Mouse (Mus musculus) stomach, embryonic 16.5 days (tissue): ENCODE measurements around the gene Arap2. TPM values are rescaled to one million over a fixed set of nuclear protein-coding genes. Genes with fewer than 3 reads are reported as not detected.
A peak's percentile ranks its signal among the peaks of the same experiment; 100 is the strongest.

Experiments
- ATAC-seq: fragments of 200-750 bp; cut with Nextera tagmentation; 2 replicates; pipeline ENCODE4 v1.8.0; 2017; ENCODE audit warnings: moderate number of reproducible peaks, moderate TSS enrichment; ENCODE audit not compliant: insufficient read depth, low FRiP score
- H3K27ac ChIP-seq: fragments of 300-500 bp; sonication (generic); 2 replicates; pipeline ENCODE4 v1.5.1; 2014; ENCODE audit warnings: low read length
- H3K27me3 ChIP-seq: fragments of 300-500 bp; sonication (generic); 2 replicates; pipeline ENCODE4 v1.6.1; 2014; ENCODE audit warnings: low read length, control low read depth, mixed read lengths; ENCODE audit not compliant: control insufficient read depth, insufficient read depth
- H3K36me3 ChIP-seq: fragments of 300-500 bp; sonication (generic); 2 replicates; pipeline ENCODE4 v1.6.1; 2014; ENCODE audit warnings: low read length; ENCODE audit not compliant: control insufficient read depth, insufficient read depth
- H3K4me1 ChIP-seq: fragments of 300-500 bp; sonication (generic); 2 replicates; pipeline ENCODE4 v1.6.1; 2014; ENCODE audit warnings: low read length, control low read depth, mixed read lengths; ENCODE audit not compliant: control insufficient read depth, insufficient read depth
- H3K4me2 ChIP-seq: fragments of 300-500 bp; sonication (generic); 2 replicates; pipeline ENCODE4 v1.6.1; 2014; ENCODE audit warnings: low read depth, low read length, mixed read lengths
- H3K4me3 ChIP-seq: fragments of 300-500 bp; sonication (generic); replicated peaks from 2 replicates; pipeline ENCODE4 v1.5.1; 2014; ENCODE audit warnings: mild to moderate bottlenecking, low read length
- H3K9ac ChIP-seq: fragments of 300-500 bp; sonication (generic); 2 replicates; pipeline ENCODE4 v1.6.1; 2014; ENCODE audit warnings: low read length
- H3K9me3 ChIP-seq: fragments of 300-500 bp; sonication (generic); replicated peaks from 2 replicates; pipeline ENCODE4 v1.6.1; 2016; ENCODE audit warnings: low read length, control low read depth; ENCODE audit not compliant: control insufficient read depth
- WGBS: fragments of 180-500 bp; shearing (Covaris S2); extraction: QIAGEN DNeasy Blood & Tissue Kit; methylation state at CpG from one replicate; pipeline ENCODE4 v1.1.7; 2014; 5-methylcytosine and 5-hydroxymethylcytosine counted together
- polyA plus RNA-seq: library from polyadenylated mRNA; unstranded; fragments of >200 nt; fragmentation: Nextera tagmentation; extraction: Ambion mirVana; gene quantifications from 2 replicates; pipeline ENCODE4 v1.2.1, GENCODE M21; 2015

Arap2 gene
- polyA plus RNA-seq, 1 experiment from 2014 or later: 7.6 TPM

DNA sequence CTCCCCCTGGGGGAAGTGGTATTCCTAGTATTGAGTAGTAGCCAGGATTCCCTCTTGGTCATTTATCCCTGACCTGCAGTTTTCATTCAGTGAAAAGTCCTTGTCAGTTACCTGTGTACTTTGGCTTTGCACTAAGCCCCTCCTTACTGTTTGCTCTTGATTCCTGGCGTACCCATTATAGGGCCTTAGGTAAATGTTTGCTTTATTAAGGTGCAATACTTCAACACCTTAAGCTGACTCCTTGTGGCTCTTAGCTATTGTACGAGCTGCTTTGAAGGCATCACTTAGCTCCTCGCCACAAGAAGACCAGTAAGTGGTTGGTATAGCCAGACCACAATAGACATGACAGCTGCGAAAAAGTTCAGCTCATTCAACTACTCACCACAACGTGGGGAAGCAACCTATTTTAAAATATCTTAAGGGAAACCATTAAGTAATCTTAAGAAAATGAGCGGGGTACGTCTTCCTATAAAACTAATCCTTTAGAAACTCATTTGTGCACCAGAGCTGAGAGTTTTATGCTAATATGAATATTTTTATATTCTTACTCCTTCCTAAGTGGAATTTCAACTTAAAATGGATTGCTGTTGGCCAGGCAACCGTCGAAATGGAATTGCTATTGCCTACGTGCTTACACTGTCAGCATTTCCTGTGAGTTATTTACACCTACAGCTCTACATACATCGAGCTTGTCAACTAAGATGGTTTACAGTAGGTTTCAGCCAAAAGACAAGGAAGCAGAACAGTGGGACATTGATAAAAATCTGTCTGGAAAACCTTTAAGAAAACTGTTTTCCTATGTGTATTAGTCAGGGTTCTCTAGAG lies 6.0 kb upstream of the Arap2 start:
- no peak overlapping the region for H3K27ac ChIP-seq
- H3K4me1 ChIP-seq: no peaks in the 10 kb centered on the region
- WGBS: 64% methylated on average over 11 of the region's 11 CpGs
- no peaks in the 10 kb centered on the region for H3K27me3 ChIP-seq
- H3K9ac ChIP-seq: no peak overlapping the region
- no peak overlapping the region for H3K4me3 ChIP-seq
- peak; percentile 91; the same call in 1 of the 2 replicates for ATAC-seq
- H3K4me2 ChIP-seq: no peak overlapping the region
- no peaks in the 10 kb centered on the region for H3K9me3 ChIP-seq
- no peaks in the 10 kb centered on the region for H3K36me3 ChIP-seq

DNA sequence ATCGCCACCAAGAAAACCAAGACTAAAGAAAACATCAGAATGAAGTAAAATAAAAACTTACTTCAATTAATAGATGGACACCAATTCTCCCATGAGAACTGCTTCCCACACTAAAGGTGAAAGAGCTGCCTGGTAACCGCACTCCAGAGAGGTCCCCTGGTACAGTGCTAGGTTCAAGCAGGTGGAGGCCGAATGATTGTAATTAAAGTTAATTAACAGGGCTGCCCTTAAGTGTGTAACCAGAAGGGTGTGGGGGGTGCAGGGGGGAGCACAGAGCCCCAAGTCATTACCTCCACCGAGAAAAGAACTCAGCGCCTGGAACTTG lies 538 bp downstream of the Arap2 start:
- Histone ChIP-seq H3K27ac (peak overlapping the region; percentile 93), H3K27me3 (no peaks in the 10 kb centered on the region), H3K4me3 (peak overlapping the region; percentile 63), H3K9me3 (no peaks in the 10 kb centered on the region), H3K36me3 (no peaks in the 10 kb centered on the region), H3K9ac (peak overlapping the region; percentile 79), H3K4me1 (peaks cover 9% of the 10 kb centered on the region; the same call in 1 of the 2 replicates), H3K4me2 (peak overlapping the region; percentile 75)
- WGBS: 12% methylated on average over 5 of the region's 5 CpGs
- ATAC-seq: no peak

DNA sequence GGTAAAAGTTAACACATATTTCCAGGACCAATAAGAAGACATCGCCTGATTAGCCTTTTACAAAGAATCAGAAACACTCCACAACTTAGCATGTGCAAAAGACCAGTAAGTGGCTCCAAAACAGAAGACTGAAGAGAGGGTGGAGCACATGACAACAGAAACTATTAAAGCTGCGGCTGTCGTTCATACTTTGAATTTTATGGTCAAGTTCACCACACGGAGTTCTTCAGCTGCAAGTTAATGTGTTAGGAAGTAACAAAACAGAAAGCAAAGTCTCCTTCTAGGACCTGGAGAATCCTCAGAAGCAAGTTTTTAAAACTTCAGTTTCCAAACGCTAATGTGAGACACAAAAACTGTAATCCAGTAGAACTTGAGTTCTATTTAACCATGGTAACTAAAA lies 1.8 kb downstream of the Arap2 start:
- no peaks in the 10 kb centered on the region for H3K36me3 ChIP-seq
- WGBS: 65% methylated on average over 5 of the region's 5 CpGs
- no peaks in the 10 kb centered on the region for H3K9me3 ChIP-seq
- no peak overlapping the region for H3K9ac ChIP-seq
- peak overlapping the region; percentile 75 for H3K4me2 ChIP-seq
- no peak for ATAC-seq
- peaks cover 9% of the 10 kb centered on the region; the same call in 1 of the 2 replicates for H3K4me1 ChIP-seq
- H3K27ac ChIP-seq: no peak overlapping the region
- H3K4me3 ChIP-seq: no peak overlapping the region
- no peaks in the 10 kb centered on the region for H3K27me3 ChIP-seq

DNA sequence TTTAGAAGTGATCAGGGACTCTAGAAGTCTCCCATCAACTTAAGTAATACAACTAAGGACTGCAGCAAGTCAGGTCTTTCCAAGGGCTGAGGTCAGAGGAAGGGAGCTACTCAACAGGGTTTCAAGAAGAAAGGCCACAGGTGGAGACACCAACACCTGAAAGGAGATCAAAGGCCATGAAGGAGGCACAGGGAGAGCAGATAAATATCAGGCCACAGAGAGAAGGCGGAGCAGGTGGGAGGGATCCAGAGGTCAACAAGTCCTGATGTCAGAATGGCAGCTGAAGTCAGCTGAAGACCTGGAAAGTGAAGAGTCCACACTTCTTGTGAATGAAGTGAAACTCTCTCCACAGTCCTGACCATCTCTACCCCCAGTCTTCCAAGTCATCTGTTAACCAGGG lies 2.9 kb downstream of the Arap2 start:
- Histone ChIP-seq H3K9ac (no peak overlapping the region), H3K36me3 (no peaks in the 10 kb centered on the region), H3K9me3 (no peaks in the 10 kb centered on the region), H3K4me1 (peaks cover 9% of the 10 kb centered on the region; the same call in 1 of the 2 replicates), H3K4me2 (0 out of 2 replicates have a peak overlapping the region, but pooled peaks have one; percentile 5), H3K4me3 (no peak overlapping the region), H3K27ac (peak overlapping the region; percentile 4; the same call in 1 of the 2 replicates), H3K27me3 (no peaks in the 10 kb centered on the region)
- no peak for ATAC-seq
- WGBS: 88% methylated on average over 1 of the region's 1 CpGs

DNA sequence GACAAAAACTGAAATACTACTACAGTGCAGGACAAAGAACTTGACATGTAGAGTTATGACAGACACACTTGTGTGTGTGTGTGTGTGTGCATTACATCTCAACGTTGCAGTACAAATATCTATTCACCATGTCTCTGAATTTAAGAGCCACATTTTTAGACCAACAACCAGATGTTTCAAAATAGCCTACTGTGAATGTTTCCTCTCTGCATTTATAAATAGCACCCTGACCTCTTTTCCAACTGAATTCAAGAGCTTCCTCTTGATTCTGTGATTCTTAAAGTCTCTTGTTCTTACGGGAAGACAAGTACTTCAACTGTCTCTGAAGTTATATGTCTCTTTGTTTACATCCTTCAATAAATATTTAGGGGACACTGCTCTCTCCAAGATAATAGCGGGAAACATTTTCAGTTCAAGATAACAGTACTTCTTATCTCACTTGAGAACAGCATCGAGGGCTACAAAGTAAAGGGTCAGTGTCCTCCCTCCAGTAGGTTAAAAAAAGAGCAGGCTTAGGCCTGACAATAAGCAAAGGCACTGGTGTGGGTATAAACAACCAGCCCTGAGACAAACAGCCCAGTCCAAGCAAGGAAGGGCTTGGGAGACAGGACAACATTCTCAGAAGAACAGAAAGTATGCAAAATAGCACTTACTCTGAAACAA lies 3.5 kb downstream of the Arap2 start:
- Histone ChIP-seq H3K4me1 (peaks cover 9% of the 10 kb centered on the region; the same call in 1 of the 2 replicates), H3K36me3 (no peaks in the 10 kb centered on the region), H3K27ac (peak overlapping the region; percentile 4), H3K27me3 (no peaks in the 10 kb centered on the region), H3K9me3 (no peaks in the 10 kb centered on the region), H3K4me2 (no peak overlapping the region), H3K4me3 (no peak overlapping the region), H3K9ac (no peak overlapping the region)
- no peak for ATAC-seq
- WGBS: 19% methylated on average over 4 of the region's 4 CpGs

DNA sequence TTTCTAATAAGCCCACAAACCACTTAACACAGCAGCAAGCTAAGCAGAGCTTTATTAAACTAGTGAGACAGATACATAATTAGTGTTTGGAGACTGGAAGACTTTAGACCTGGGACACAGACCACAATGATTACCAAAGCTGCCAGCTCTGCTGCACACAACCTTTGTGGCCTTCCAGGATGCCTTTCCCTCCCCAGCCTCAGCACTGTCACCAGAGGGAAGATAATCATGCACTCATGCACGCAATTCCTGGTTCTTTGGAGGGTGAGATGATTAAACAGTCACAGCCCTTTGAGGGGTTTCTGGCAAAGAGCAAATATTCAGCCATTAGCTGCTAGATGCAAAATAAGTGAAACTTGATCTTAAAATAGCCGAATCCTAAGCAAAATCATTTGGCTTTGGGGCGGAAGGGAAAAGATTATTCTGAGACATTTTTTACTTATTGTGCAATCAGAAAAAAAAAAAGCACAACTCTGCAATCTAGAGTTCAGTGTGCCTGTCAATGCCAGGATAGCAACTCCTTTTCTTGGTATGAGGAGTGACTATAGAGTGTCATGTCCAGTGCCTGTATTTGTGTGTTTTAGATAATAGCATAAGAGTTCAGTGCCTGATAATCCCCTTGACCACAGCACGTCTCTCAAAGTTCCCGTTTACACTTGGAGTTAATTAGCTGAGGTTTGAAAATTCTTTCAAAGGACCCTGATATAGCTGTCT lies 5.0 kb downstream of the Arap2 start:
- no peak overlapping the region for H3K4me3 ChIP-seq
- H3K9ac ChIP-seq: no peak overlapping the region
- H3K27ac ChIP-seq: no peak overlapping the region
- no peaks in the 10 kb centered on the region for H3K27me3 ChIP-seq
- H3K4me2 ChIP-seq: no peak overlapping the region
- no peak for ATAC-seq
- WGBS: 34% methylated on average over 5 of the region's 5 CpGs
- peaks cover 9% of the 10 kb centered on the region; the same call in 1 of the 2 replicates for H3K4me1 ChIP-seq
- no peaks in the 10 kb centered on the region for H3K9me3 ChIP-seq
- no peaks in the 10 kb centered on the region for H3K36me3 ChIP-seq

DNA sequence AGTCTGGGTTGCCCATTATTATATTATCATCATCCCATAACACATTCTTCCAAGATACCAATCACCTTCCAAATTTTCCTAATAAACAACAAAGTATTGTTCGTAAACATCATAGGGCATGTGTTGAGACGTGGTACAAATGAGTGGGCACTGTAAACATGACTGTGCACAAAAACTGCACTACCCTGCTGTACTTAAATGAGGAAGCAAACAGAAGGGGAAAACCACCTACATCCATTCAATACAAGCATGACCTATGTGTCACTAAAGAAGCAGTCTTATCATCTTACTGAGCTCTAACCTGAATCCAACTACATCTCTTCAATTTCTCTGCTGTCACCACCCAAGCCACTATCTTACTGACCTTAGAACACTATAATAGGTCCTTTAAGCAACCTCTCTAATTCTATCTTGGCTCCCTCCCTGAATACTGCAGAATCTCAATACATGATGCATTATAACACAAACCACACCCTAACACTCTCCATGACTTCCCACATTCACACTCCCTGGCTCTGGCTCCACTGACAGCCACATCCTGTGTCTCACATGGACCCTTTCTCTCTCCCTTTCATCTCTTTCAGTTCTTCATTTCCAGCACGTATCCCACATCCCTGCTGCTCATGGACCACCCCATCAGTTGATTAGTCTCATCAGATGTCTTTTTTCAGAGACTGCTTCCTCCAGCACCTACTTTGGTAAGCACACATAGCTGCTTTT lies 10.0 kb downstream of the Arap2 start:
- Histone ChIP-seq H3K9me3 (no peaks in the 10 kb centered on the region), H3K27ac (no peak overlapping the region), H3K4me2 (no peak overlapping the region), H3K9ac (no peak overlapping the region), H3K4me3 (no peak overlapping the region), H3K36me3 (no peaks in the 10 kb centered on the region), H3K27me3 (no peaks in the 10 kb centered on the region), H3K4me1 (no peaks in the 10 kb centered on the region; the same call in 1 of the 2 replicates)
- no peak for ATAC-seq
- WGBS: 83% methylated on average over 3 of the region's 3 CpGs

DNA sequence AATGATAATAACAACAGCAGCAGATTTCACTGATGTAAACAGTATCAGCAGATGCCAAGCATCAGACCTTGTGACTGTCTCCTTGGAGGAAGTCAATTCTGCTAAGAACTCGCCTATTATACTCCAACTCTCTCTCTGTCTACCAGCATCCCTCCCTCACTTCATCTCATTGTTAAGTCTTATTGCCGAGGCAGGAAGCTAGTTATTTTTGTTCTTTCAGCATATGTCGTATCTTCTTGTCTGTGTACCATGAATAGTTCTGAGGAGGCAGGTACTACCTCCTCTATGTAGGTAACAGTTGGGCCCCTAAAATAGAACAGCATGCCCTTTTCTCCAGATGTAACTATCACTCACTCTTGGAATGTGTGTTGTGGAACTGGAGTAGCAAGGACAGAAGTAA lies 13.0 kb downstream of the Arap2 start:
- Histone ChIP-seq H3K27me3 (no peaks in the 10 kb centered on the region), H3K4me3 (no peak overlapping the region), H3K9ac (no peak overlapping the region), H3K36me3 (no peaks in the 10 kb centered on the region), H3K4me2 (no peak overlapping the region), H3K9me3 (no peaks in the 10 kb centered on the region), H3K27ac (no peak overlapping the region), H3K4me1 (no peaks in the 10 kb centered on the region)
- 68% methylated on average over 3 of the region's 3 CpGs for WGBS
- no peak for ATAC-seq
